Mouse (Mus musculus): ENCODE measurements around the gene Efcab7. TPM values are rescaled to one million over a fixed set of nuclear protein-coding genes. Genes with fewer than 3 reads are reported as not detected.

Gene Efcab7
- polyA plus RNA-seq (2015; fragmentation: Nextera tagmentation; extraction: Ambion mirVana) = 2.2 and 3.6 TPM in 2 replicates

- no peaks in the 10 kb centered on the region for H3K36me3 ChIP-seq (replicated peaks)
- no peaks in the 10 kb centered on the region for H3K27me3 ChIP-seq
- H3K27ac ChIP-seq (replicated peaks) = peak within 1 kb of the TSS; percentile 72
- peak; percentile 91 for ATAC-seq (ENCODE audit: insufficient read depth)
- H3K4me1 ChIP-seq (replicated peaks) = peaks cover 9% of the 10 kb centered on the region
- H3K4me2 ChIP-seq = peak within 1 kb of the TSS; percentile 84
- peak within 1 kb of the TSS; percentile 81 for H3K4me3 ChIP-seq (replicated peaks)
- H3K9me3 ChIP-seq (replicated peaks) = no peaks in the 10 kb centered on the region
- H3K9ac ChIP-seq = peak within 1 kb of the TSS; percentile 66
- WGBS (ENCODE audit: insufficient replicate concordance) = under 1% methylated on average over 48 of the region's 48 CpGs
These were observed at the start of gene Efcab7 for GRCm38 (mm10) chr4:99829094-99830073. Gene Efcab7 (plus strand): TSS chr4:99829198.

DNA sequence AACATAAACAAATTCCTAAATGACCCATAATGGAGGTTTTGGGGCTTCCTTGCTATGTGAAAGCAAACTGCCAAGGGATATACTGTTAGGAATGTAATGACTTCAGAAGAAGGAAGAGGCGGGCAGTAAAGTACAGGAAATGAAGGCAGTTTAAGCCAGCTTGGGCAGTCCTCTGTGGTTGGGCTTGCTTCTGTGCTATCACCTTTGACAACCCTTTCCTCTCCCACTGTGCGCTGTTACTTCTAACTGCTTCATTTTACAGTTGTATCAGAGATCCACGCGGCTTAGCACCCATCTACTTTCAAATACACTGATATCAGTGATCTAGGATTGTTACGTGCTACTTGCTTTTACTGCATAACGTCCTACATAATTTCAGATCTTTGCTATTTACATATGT lies 36.6 kb upstream of the Efcab7 start:
- 34% methylated on average over 6 of the region's 6 CpGs for WGBS (ENCODE audit: insufficient replicate concordance)
- H3K9ac ChIP-seq = no peak overlapping the region
- H3K4me2 ChIP-seq = no peak overlapping the region
- H3K4me3 ChIP-seq (replicated peaks) = no peak overlapping the region
- no peaks in the 10 kb centered on the region for H3K27me3 ChIP-seq
- H3K9me3 ChIP-seq (replicated peaks) = no peaks in the 10 kb centered on the region
- no peaks in the 10 kb centered on the region for H3K36me3 ChIP-seq (replicated peaks)
- no peaks in the 10 kb centered on the region for H3K4me1 ChIP-seq (replicated peaks)
- ATAC-seq (ENCODE audit: insufficient read depth) = no peak
- no peak overlapping the region for H3K27ac ChIP-seq (replicated peaks)

- ATAC-seq (ENCODE audit: insufficient read depth) = no peak
- Histone ChIP-seq H3K27me3 (no peaks in the 10 kb centered on the region), H3K9ac (no peak overlapping the region), H3K4me3 (replicated peaks) (no peak overlapping the region), H3K4me1 (replicated peaks) (no peaks in the 10 kb centered on the region), H3K36me3 (replicated peaks) (no peaks in the 10 kb centered on the region), H3K9me3 (replicated peaks) (no peaks in the 10 kb centered on the region), H3K27ac (replicated peaks) (no peak overlapping the region), H3K4me2 (no peak overlapping the region)
- WGBS (ENCODE audit: insufficient replicate concordance) = 78% methylated on average over 7 of the region's 7 CpGs
These were observed 12.1 kb upstream of the Efcab7 start for GRCm38 (mm10) chr4:99816697-99817460.

DNA sequence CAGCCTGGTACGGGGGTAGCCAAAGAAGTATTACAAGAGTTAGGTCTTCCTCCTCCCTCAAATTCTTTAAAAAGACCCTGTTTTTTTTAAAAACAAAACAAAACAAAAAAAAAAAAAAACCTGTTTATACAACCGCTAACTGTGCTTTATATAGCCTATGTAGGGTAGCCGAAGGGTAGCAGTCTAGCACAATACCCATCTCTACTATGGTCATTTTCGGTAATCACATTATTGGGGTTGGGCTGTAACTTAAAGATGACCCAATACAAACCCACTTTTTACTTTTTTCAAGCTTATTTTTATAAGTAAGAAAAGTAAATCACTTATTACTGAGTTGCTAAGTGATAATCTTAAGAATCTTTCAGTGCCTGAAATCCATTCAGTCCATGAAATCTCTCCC lies 661 bp upstream of the Efcab7 start:
- Histone ChIP-seq H3K27me3 (no peaks in the 10 kb centered on the region), H3K27ac (replicated peaks) (no peak overlapping the region), H3K9me3 (replicated peaks) (no peaks in the 10 kb centered on the region), H3K4me2 (peak overlapping the region; percentile 84), H3K4me1 (replicated peaks) (peaks cover 9% of the 10 kb centered on the region), H3K9ac (peak overlapping the region; percentile 66; the same call in 1 of the 2 replicates), H3K4me3 (replicated peaks) (peak overlapping the region; percentile 81), H3K36me3 (replicated peaks) (no peaks in the 10 kb centered on the region)
- 42% methylated on average over 4 of the region's 4 CpGs for WGBS (ENCODE audit: insufficient replicate concordance)
- ATAC-seq (ENCODE audit: insufficient read depth) = no peak

- ATAC-seq (ENCODE audit: insufficient read depth) = peak; percentile 19; the same call in 1 of the 2 replicates
- Histone ChIP-seq H3K4me2 (peak overlapping the region; percentile 84), H3K27ac (replicated peaks) (peak overlapping the region; percentile 72; the same call in 1 of the 2 replicates), H3K4me3 (replicated peaks) (peak overlapping the region; percentile 81), H3K4me1 (replicated peaks) (peaks cover 9% of the 10 kb centered on the region), H3K36me3 (replicated peaks) (no peaks in the 10 kb centered on the region), H3K27me3 (no peaks in the 10 kb centered on the region), H3K9ac (peak overlapping the region; percentile 66), H3K9me3 (replicated peaks) (no peaks in the 10 kb centered on the region)
- under 1% methylated on average over 7 of the region's 7 CpGs for WGBS (ENCODE audit: insufficient replicate concordance)
These were observed 282 bp upstream of the Efcab7 start for GRCm38 (mm10) chr4:99828739-99829093.

- Histone ChIP-seq H3K9ac (no peak overlapping the region), H3K36me3 (replicated peaks) (no peaks in the 10 kb centered on the region), H3K27ac (replicated peaks) (no peak overlapping the region), H3K27me3 (no peaks in the 10 kb centered on the region), H3K9me3 (replicated peaks) (no peaks in the 10 kb centered on the region), H3K4me1 (replicated peaks) (no peaks in the 10 kb centered on the region), H3K4me3 (replicated peaks) (no peak overlapping the region), H3K4me2 (no peak overlapping the region)
- ATAC-seq (ENCODE audit: insufficient read depth) = no peak
These were observed 52.9 kb downstream of the Efcab7 start for GRCm38 (mm10) chr4:99881882-99882281.

GRCm38 (mm10) chr4:99882405-99882804 lies 53.4 kb downstream of the Efcab7 start:
- Histone ChIP-seq H3K27me3 (no peaks in the 10 kb centered on the region), H3K4me2 (no peak overlapping the region), H3K27ac (replicated peaks) (no peak overlapping the region), H3K36me3 (replicated peaks) (no peaks in the 10 kb centered on the region), H3K9ac (no peak overlapping the region), H3K4me1 (replicated peaks) (no peaks in the 10 kb centered on the region), H3K4me3 (replicated peaks) (no peak overlapping the region), H3K9me3 (replicated peaks) (no peaks in the 10 kb centered on the region)
- no peak for ATAC-seq (ENCODE audit: insufficient read depth)

GRCm38 (mm10) chr4:99913894-99914451 lies 85.0 kb downstream of the Efcab7 start:
- no peak for ATAC-seq (ENCODE audit: insufficient read depth)

DNA sequence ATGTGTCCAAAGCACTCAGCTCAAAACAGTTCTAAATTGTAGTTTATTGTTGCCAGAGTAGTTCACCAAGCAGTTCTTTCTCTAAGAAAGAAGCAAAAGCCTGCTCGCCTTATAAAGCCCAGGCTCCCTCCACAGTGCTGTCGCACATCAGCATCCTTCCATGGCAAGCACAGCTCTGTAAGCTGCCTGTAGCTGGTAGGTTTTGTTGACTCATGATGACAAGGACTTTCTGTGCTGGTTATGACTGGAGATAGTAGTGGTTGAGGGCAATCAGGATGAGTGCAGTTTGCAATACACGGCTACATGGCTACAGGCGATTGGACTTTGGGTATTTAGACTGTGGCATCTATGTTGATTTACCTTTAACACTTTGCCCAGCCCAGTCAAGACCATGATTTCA lies 97.4 kb downstream of the Efcab7 start:
- Histone ChIP-seq H3K4me2 (no peak overlapping the region), H3K9ac (no peak overlapping the region), H3K27ac (replicated peaks) (no peak overlapping the region), H3K9me3 (replicated peaks) (no peaks in the 10 kb centered on the region), H3K36me3 (replicated peaks) (no peaks in the 10 kb centered on the region), H3K4me1 (replicated peaks) (peaks cover 30% of the 10 kb centered on the region; the same call in 1 of the 2 replicates), H3K4me3 (replicated peaks) (no peak overlapping the region), H3K27me3 (no peaks in the 10 kb centered on the region)
- ATAC-seq (ENCODE audit: insufficient read depth) = peak; percentile 18
- 49% methylated on average over 4 of the region's 4 CpGs for whole genome bisulfite sequencing (ENCODE audit: insufficient replicate concordance)

More at GRCm38 (mm10) chr4:99913894-99914451, 85.0 kb downstream of the Efcab7 start:
- Histone ChIP-seq H3K36me3 (replicated peaks) (no peaks in the 10 kb centered on the region), H3K4me3 (replicated peaks) (no peak overlapping the region), H3K9me3 (replicated peaks) (no peaks in the 10 kb centered on the region), H3K4me2 (no peak overlapping the region), H3K27ac (replicated peaks) (no peak overlapping the region), H3K27me3 (no peaks in the 10 kb centered on the region), H3K9ac (no peak overlapping the region), H3K4me1 (replicated peaks) (no peaks in the 10 kb centered on the region)
- 61% methylated on average over 4 of the region's 4 CpGs for WGBS (ENCODE audit: insufficient replicate concordance)

DNA sequence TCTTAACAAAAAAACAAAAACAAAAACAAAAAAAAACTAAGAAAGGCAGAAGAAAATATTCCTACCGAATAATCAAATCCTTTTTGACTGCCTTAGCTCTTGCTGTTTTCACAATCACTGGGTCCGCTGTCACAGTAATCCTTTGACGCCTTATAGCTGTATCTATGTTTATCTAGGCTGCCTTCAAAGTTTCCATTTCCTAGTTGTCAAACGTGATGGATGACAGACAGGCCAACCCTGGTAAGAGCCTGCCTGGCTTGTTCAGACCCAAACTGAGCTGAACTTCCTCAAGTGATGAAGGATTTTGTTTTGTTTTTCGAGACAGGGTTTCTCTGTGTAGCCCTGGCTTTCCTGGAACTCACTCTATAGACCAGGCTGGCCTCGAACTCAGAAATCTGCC lies 99.5 kb downstream of the Efcab7 start:
- ATAC-seq (ENCODE audit: insufficient read depth) = no peak
- peak overlapping the region; percentile 22; the same call in 1 of the 2 replicates for H3K27ac ChIP-seq (replicated peaks)
- H3K4me1 ChIP-seq (replicated peaks) = peaks cover 30% of the 10 kb centered on the region; the same call in 1 of the 2 replicates
- H3K4me3 ChIP-seq (replicated peaks) = no peak overlapping the region
- H3K9me3 ChIP-seq (replicated peaks) = no peaks in the 10 kb centered on the region
- no peaks in the 10 kb centered on the region for H3K27me3 ChIP-seq
- H3K36me3 ChIP-seq (replicated peaks) = no peaks in the 10 kb centered on the region
- H3K4me2 ChIP-seq = no peak overlapping the region
- H3K9ac ChIP-seq = no peak overlapping the region
- 23% methylated on average over 6 of the region's 6 CpGs for WGBS (ENCODE audit: insufficient replicate concordance)

- Histone ChIP-seq H3K27ac (replicated peaks) (peak within 1 kb of the TSS; percentile 89), H3K9me3 (replicated peaks) (no peaks in the 10 kb centered on the region), H3K27me3 (no peaks in the 10 kb centered on the region), H3K4me2 (peak within 1 kb of the TSS; percentile 79), H3K4me3 (replicated peaks) (peak within 1 kb of the TSS; percentile 65), H3K9ac (peak within 1 kb of the TSS; percentile 59), H3K36me3 (replicated peaks) (no peaks in the 10 kb centered on the region), H3K4me1 (replicated peaks) (peaks cover 32% of the 10 kb centered on the region; the same call in 1 of the 2 replicates)
- peak; percentile 83 for ATAC-seq (ENCODE audit: insufficient read depth)
- 3% methylated on average over 23 of the region's 23 CpGs for WGBS (ENCODE audit: insufficient replicate concordance)
These were observed 100.2 kb downstream of the Efcab7 start, which contains the start of gene Pgm1 for GRCm38 (mm10) chr4:99929149-99929612. Gene Pgm1 (plus strand): TSS chr4:99929414.

Measured in liver, embryonic 15.5 days (tissue).